ENCODE assay signal across 8 mouse cellular contexts in the genomic region with DNA sequence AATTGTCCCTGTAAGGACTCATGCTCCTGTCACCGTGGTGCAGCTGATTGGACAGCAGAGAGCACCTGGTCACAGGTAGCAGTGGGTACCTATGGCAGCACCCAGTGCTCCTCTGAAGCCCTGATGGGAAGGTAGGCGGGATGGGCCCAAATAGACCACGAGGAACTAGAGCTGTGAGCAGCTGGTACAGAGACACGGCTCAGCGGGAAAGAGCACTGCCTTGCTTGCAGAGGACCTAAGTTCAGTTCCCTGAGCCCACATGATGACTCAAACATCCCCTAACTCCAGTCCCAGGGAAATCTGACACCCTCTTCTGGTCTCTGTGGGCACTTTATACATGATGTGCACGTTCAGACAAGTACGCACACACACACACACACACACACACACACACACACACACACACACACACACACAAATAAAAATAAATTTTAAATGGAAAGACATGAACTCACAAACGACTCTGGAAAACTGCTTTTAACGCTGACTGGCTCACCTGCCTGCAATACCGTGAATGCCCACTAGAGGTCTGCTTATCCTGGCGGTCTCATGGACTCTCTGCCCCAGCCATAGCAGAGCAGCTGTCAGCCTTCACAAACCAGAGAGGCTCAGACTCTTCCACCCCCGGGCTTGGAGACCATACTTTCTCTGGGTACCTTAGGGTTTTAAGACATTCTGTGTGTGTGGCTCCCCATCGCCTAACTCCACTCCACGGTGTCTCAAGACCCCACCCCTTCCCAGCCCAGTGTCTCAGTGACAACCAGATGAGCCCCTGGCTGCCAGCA. TPM values are rescaled to one million over a fixed set of nuclear protein-coding genes. Genes with fewer than 3 reads are reported as not detected.
DNase-seq lines count a peak whose midpoint lies in the region; ATAC-seq and TF ChIP-seq lines count a peak whose summit lies in the region.

No protein-coding gene starts in this region.

- no peak overlapping the region for H3K27ac ChIP-seq in forebrain, embryonic 13.5 days

- 28% methylated on average over 14 of the region's 14 CpGs for WGBS in forebrain, embryonic 13.5 days

- no peak overlapping the region; the same call in 1 of the 2 replicates for H3K4me3 ChIP-seq in G1E (ENCODE audit: low read depth, low read length)
- no peak overlapping the region for H3K4me3 ChIP-seq in forebrain, embryonic 13.5 days

- no peak overlapping the region for H3K4me2 ChIP-seq in forebrain, embryonic 13.5 days

- no peaks in the 10 kb centered on the region for H3K36me3 ChIP-seq in G1E (replicated peaks)
- H3K36me3 ChIP-seq in forebrain, embryonic 13.5 days (ENCODE audit: poor library complexity, severe bottlenecking): no peaks in the 10 kb centered on the region

- peak; percentile 57 for DNase-seq in G1E (ENCODE audit: low spot score)
- peak; percentile 73 for DNase-seq in c-Kit-positive CD71-positive TER-119-negative erythroid progenitor cells, embryonic 14.5 days (ENCODE audit: low read depth)
- DNase-seq in heart, postnatal 25 days (ENCODE audit: low spot score): peak; percentile 35
- DNase-seq in layer of hippocampus, postnatal 10 days (ENCODE audit: low spot score in 2 of 2): peak; percentile 89
- DNase-seq in lung, postnatal 25 days (ENCODE audit: low spot score): peak; percentile 81
- DNase-seq in retina, postnatal 7 days (ENCODE audit: low read depth, low spot score): peak; percentile 74
- peak; percentile 93 for DNase-seq in thymus, postnatal 4 days

- intact Hi-C loops in heart, postnatal 25 days (cut with DNase I): no loop called here

- no peaks in the 10 kb centered on the region for H3K9me3 ChIP-seq in G1E (replicated peaks)
- no peaks in the 10 kb centered on the region for H3K9me3 ChIP-seq in forebrain, embryonic 13.5 days (replicated peaks)

- H3K4me1 ChIP-seq in G1E (ENCODE audit: insufficient read depth, low read depth, low read length): peaks cover 20% of the 10 kb centered on the region
- peaks cover 13% of the 10 kb centered on the region for H3K4me1 ChIP-seq in forebrain, embryonic 13.5 days

- no peak overlapping the region for H3K9ac ChIP-seq in forebrain, embryonic 13.5 days

- peaks cover 44% of the 10 kb centered on the region for H3K27me3 ChIP-seq in G1E (ENCODE audit: insufficient read depth, low read length)
- H3K27me3 ChIP-seq in forebrain, embryonic 13.5 days: no peaks in the 10 kb centered on the region

- ATAC-seq in G1E (ENCODE audit: extremely low read depth, insufficient number of reproducible peaks, low FRiP score, poor library complexity, severe bottlenecking): no peak
- peak; percentile 81 for ATAC-seq in forebrain, embryonic 13.5 days

- peak; percentile 89 for TF ChIP-seq CTCF in G1E (IDR thresholded peaks at IDR 0.05; ENCODE audit: low read depth, low read length)

RNA-seq across cellular contexts. Expression of gene Ptges, which starts 1.6 kb away (rescaled TPM):
- total RNA-seq in G1E (2014; fragmentation: Nextera tagmentation): not detected in 2 replicates
- 0.11 and 0.12 TPM in 2 replicates for total RNA-seq in G1E (2017)
- polyA plus RNA-seq in G1E (2012): not detected in 2 replicates
- polyA plus RNA-seq in forebrain, embryonic 13.5 days (2015; fragmentation: Nextera tagmentation; extraction: Ambion mirVana): 1.5 and 2.1 TPM in 2 replicates
- 1 to 10 TPM; 2.3 to 2.7 TPM for total RNA-seq in heart, postnatal 25 days (2021)
- total RNA-seq in layer of hippocampus, postnatal 10 days (2021): 1 to 10 TPM; 5.7 to 6.6 TPM

RNA-seq across cellular contexts. Expression of gene Tor1b, which starts 24.7 kb away (rescaled TPM):
- total RNA-seq in G1E (2014; fragmentation: Nextera tagmentation) (16.5 and 25.6 TPM in 2 replicates), G1E (2017) (34.0 and 36.9 TPM in 2 replicates)
- 12.4 and 12.5 TPM in 2 replicates for polyA plus RNA-seq in G1E (2012)
- 23.3 and 26.4 TPM in 2 replicates for polyA plus RNA-seq in forebrain, embryonic 13.5 days (2015; fragmentation: Nextera tagmentation; extraction: Ambion mirVana)
- total RNA-seq in heart, postnatal 25 days (2021): 10 to 100 TPM; 22.8 to 25.6 TPM
- 10 to 100 TPM; 33.3 to 35.2 TPM for total RNA-seq in layer of hippocampus, postnatal 10 days (2021)

RNA-seq across cellular contexts. Expression of gene Tor1a, which starts 39.7 kb away (rescaled TPM):
- 31.2 and 33.0 TPM in 2 replicates for total RNA-seq in G1E (2014; fragmentation: Nextera tagmentation)
- total RNA-seq in G1E (2017): 45.2 and 47.0 TPM in 2 replicates
- 94.3 and 129 TPM in 2 replicates for polyA plus RNA-seq in G1E (2012)
- 95.0 and 105 TPM in 2 replicates for polyA plus RNA-seq in forebrain, embryonic 13.5 days (2015; fragmentation: Nextera tagmentation; extraction: Ambion mirVana)
- total RNA-seq in heart, postnatal 25 days (2021): 10 to 100 TPM; 11.2 to 12.2 TPM
- 10 to 100 TPM; 44.4 to 52.8 TPM for total RNA-seq in layer of hippocampus, postnatal 10 days (2021)

RNA-seq across cellular contexts. Expression of gene BC005624, which starts 54.0 kb away (rescaled TPM):
- total RNA-seq in G1E (2014; fragmentation: Nextera tagmentation) (28.6 and 37.8 TPM in 2 replicates), G1E (2017) (69.3 and 82.1 TPM in 2 replicates)
- 17.6 and 30.9 TPM in 2 replicates for polyA plus RNA-seq in G1E (2012)
- 75.7 and 81.0 TPM in 2 replicates for polyA plus RNA-seq in forebrain, embryonic 13.5 days (2015; fragmentation: Nextera tagmentation; extraction: Ambion mirVana)
- 10 to 100 TPM; 18.7 to 19.1 TPM for total RNA-seq in heart, postnatal 25 days (2021)
- total RNA-seq in layer of hippocampus, postnatal 10 days (2021): 10 to 100 TPM; 49.0 to 52.0 TPM

RNA-seq across cellular contexts. Expression of gene Usp20, which starts 54.0 kb away (rescaled TPM):
- total RNA-seq in G1E (2014; fragmentation: Nextera tagmentation) (11.8 and 16.6 TPM in 2 replicates), G1E (2017) (7.0 and 8.2 TPM in 2 replicates)
- polyA plus RNA-seq in G1E (2012): 7.0 and 9.4 TPM in 2 replicates
- 34.6 and 35.2 TPM in 2 replicates for polyA plus RNA-seq in forebrain, embryonic 13.5 days (2015; fragmentation: Nextera tagmentation; extraction: Ambion mirVana)
- total RNA-seq in heart, postnatal 25 days (2021): 10 to 100 TPM; 49.4 to 55.3 TPM
- total RNA-seq in layer of hippocampus, postnatal 10 days (2021): 10 to 100 TPM; 73.6 to 74.9 TPM

Comparison
In these comparisons a context has a peak if more than half of its experiments do, and no peak if none do; other contexts are left out.
1. DNase-seq: peak in every context shown above with its lines; median percentile 93 in thymus, postnatal 4 days; 89 in layer of hippocampus, postnatal 10 days; 81 in lung, postnatal 25 days; 74 in retina, postnatal 7 days; 73 in c-Kit-positive CD71-positive TER-119-negative erythroid progenitor cells, embryonic 14.5 days; 57 in G1E; 35 in heart, postnatal 25 days.